Mouse (Mus musculus) cerebellum, postnatal 36 days (tissue): Measurements from ENCODE around the gene Mlh3.
"Not testable (repeated sequence)": the region's sequence is repeated elsewhere in the genome, so short reads cannot be mapped to it uniquely, and the experiment has no call there.

Experiments used
- DNase-seq, 2 experiments: peaks; one replicate each; pipeline ENCODE4 v3.0.0; 2021 to 2022; ENCODE audit warnings: mixed read lengths in 2 of 2

Mlh3 gene

GRCm38 (mm10) chr12:85270319-85270718 lies at the start of gene Mlh3:
Gene Mlh3, minus strand, starts transcription at chr12:85270599.
- peak; percentile 91 to 94 for DNase-seq

GRCm38 (mm10) chr12:85308651-85309050 lies 38.3 kb upstream of the Mlh3 start:
- DNase-seq = peak; percentile 49 to 59

GRCm38 (mm10) chr12:85305247-85305892 lies 35.0 kb upstream of the Mlh3 start:
- DNase-seq = peak; percentile 80 to 87

- no peak for DNase-seq
These were observed 34.3 kb upstream of the Mlh3 start for GRCm38 (mm10) chr12:85304725-85305124.

- DNase-seq = no peak
These were observed 32.9 kb upstream of the Mlh3 start for GRCm38 (mm10) chr12:85303256-85303655.

- DNase-seq = no peak
These were observed 28.4 kb upstream of the Mlh3 start for GRCm38 (mm10) chr12:85298835-85299180.

GRCm38 (mm10) chr12:85298127-85298834 lies 27.9 kb upstream of the Mlh3 start:
- no peak for DNase-seq

GRCm38 (mm10) chr12:85297345-85297997 lies 27.1 kb upstream of the Mlh3 start:
- no peak for DNase-seq

- no peak for DNase-seq
These were observed 26.5 kb upstream of the Mlh3 start for GRCm38 (mm10) chr12:85296915-85297314.

GRCm38 (mm10) chr12:85295506-85295905 lies 25.1 kb upstream of the Mlh3 start:
- DNase-seq = no peak

GRCm38 (mm10) chr12:85292906-85293305 lies 22.5 kb upstream of the Mlh3 start:
- DNase-seq = no peak

GRCm38 (mm10) chr12:85292288-85292687 lies 21.9 kb upstream of the Mlh3 start:
- no peak for DNase-seq

GRCm38 (mm10) chr12:85291541-85291940 lies 21.1 kb upstream of the Mlh3 start:
- no peak for DNase-seq

GRCm38 (mm10) chr12:85290633-85291032 lies 20.2 kb upstream of the Mlh3 start:
- DNase-seq = no peak

GRCm38 (mm10) chr12:85289157-85290000 lies 19.0 kb upstream of the Mlh3 start:
- DNase-seq = no peak

- peak in 1 of 2 experiments; percentile 12 for DNase-seq
These were observed 18.2 kb upstream of the Mlh3 start, which contains the start of gene Zc2hc1c for GRCm38 (mm10) chr12:85288486-85289156. Gene Zc2hc1c, plus strand, starts transcription at chr12:85288591.

GRCm38 (mm10) chr12:85287809-85288485 lies 17.5 kb upstream of the Mlh3 start, which contains the start of gene Acyp1:
Gene Acyp1, minus strand, starts transcription at chr12:85288438.
- no peak for DNase-seq

- DNase-seq = no peak
These were observed 16.5 kb upstream of the Mlh3 start for GRCm38 (mm10) chr12:85286941-85287340.

GRCm38 (mm10) chr12:85284996-85285395 lies 14.6 kb upstream of the Mlh3 start:
- DNase-seq = no peak

- no peak for DNase-seq
These were observed 13.9 kb upstream of the Mlh3 start for GRCm38 (mm10) chr12:85284331-85284730.

- not testable (repeated sequence) for DNase-seq
These were observed 11.4 kb upstream of the Mlh3 start for GRCm38 (mm10) chr12:85281756-85282155.
